ENCODE assay signal across 20 mouse cellular contexts in the genomic region with DNA sequence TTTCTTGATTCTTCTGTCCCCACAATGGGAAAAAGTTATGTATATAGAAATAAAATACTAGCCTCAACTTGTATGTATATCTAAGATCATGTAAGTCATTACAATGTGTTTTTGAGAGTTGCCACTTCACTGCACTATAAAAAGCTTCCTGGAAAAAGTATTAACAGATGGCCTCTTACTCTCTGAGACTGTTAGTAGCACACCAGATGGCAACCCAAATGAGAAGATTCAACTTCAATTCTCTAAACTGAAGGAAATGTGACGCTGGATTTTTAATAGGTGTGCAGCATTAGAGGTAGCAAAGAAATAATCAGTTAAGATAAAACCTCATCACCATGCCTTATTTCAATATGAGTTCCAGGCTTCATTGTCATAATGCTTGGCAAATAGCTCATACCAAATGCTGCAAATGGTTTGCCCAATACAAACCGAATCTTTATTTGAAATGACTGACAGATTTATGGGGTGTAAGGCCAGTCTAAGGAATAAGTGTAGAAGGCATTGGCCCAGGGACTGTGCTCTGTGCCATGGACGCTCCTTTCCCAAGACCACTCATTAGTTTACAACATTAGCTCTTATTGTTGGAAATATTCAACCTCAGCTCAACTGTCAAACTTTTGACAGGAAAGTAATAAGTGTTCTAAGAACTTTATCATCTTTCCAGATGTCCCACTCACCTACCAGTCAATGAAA. TPM values are rescaled to one million over a fixed set of nuclear protein-coding genes. Genes with fewer than 3 reads are reported as not detected.
DNase-seq lines count a peak whose midpoint lies in the region; ATAC-seq and TF ChIP-seq lines count a peak whose summit lies in the region.
"Had no signal": no experiment of that assay in that cellular context is flagged by ENCODE, and none has a peak within 500 bp of the region (broad histone marks: within the 10 kb centered on the region; RNA-seq: fewer than 3 reads in every experiment).

No protein-coding gene starts in this region.

- H3K27me3 ChIP-seq in forebrain, embryonic 15.5 days = no peaks in the 10 kb centered on the region
- no peaks in the 10 kb centered on the region for H3K27me3 ChIP-seq in forebrain, embryonic 10.5 days (ENCODE audit: poor library complexity, severe bottlenecking)
- H3K27me3 ChIP-seq in limb, embryonic 14.5 days (ENCODE audit: control insufficient read depth, insufficient read depth, low read length) = no peaks in the 10 kb centered on the region
- no peaks in the 10 kb centered on the region for H3K27me3 ChIP-seq in midbrain, embryonic 10.5 days (ENCODE audit: low read depth, poor library complexity, severe bottlenecking)
- H3K27me3 ChIP-seq: embryonic facial prominence, embryonic 13.5 days; heart, embryonic 13.5 days; hindbrain, embryonic 12.5 days had no signal

- H3K36me3 ChIP-seq in forebrain, embryonic 15.5 days = no peaks in the 10 kb centered on the region
- H3K36me3 ChIP-seq in forebrain, embryonic 10.5 days (replicated peaks) = no peaks in the 10 kb centered on the region
- H3K36me3 ChIP-seq in limb, embryonic 14.5 days (ENCODE audit: control insufficient read depth, insufficient read depth, low read length) = no peaks in the 10 kb centered on the region
- no peaks in the 10 kb centered on the region for H3K36me3 ChIP-seq in midbrain, embryonic 10.5 days
- H3K36me3 ChIP-seq: embryonic facial prominence, embryonic 13.5 days; heart, embryonic 13.5 days; hindbrain, embryonic 12.5 days had no signal

- no peak overlapping the region for H3K9ac ChIP-seq in forebrain, embryonic 15.5 days (replicated peaks)
- H3K9ac ChIP-seq in limb, embryonic 14.5 days (ENCODE audit: low read depth, low read length, severe bottlenecking) = no peak overlapping the region
- H3K9ac ChIP-seq: embryonic facial prominence, embryonic 13.5 days; heart, embryonic 13.5 days; hindbrain, embryonic 12.5 days had no signal

- TF ChIP-seq POLR2A in brain, embryonic 14.5 days (IDR thresholded peaks at IDR 0.05; ENCODE audit: borderline replicate concordance, extremely low read depth, insufficient read depth, insufficient read length, poor library complexity, severe bottlenecking) = no peak
- no peak for TF ChIP-seq POLR2A in limb, embryonic 14.5 days (IDR thresholded peaks at IDR 0.05; ENCODE audit: borderline replicate concordance, extremely low read depth, insufficient read depth, insufficient read length)

- no peak overlapping the region for H3K4me2 ChIP-seq in forebrain, embryonic 15.5 days (replicated peaks)
- H3K4me2 ChIP-seq in limb, embryonic 14.5 days (replicated peaks; ENCODE audit: low read depth, low read length, severe bottlenecking) = no peak overlapping the region
- H3K4me2 ChIP-seq: embryonic facial prominence, embryonic 13.5 days; heart, embryonic 13.5 days; hindbrain, embryonic 12.5 days had no signal

- no peaks in the 10 kb centered on the region for H3K9me3 ChIP-seq in forebrain, embryonic 15.5 days
- no peaks in the 10 kb centered on the region for H3K9me3 ChIP-seq in forebrain, embryonic 10.5 days
- no peaks in the 10 kb centered on the region for H3K9me3 ChIP-seq in limb, embryonic 14.5 days (ENCODE audit: control insufficient read depth, low read length)
- H3K9me3 ChIP-seq in midbrain, embryonic 10.5 days (replicated peaks) = no peaks in the 10 kb centered on the region
- H3K9me3 ChIP-seq: embryonic facial prominence, embryonic 13.5 days; heart, embryonic 13.5 days; hindbrain, embryonic 12.5 days had no signal

- ATAC-seq in forebrain, embryonic 15.5 days (replicated peaks) = peak; percentile 51
- ATAC-seq in limb, embryonic 14.5 days (ENCODE audit: low FRiP score, low read depth) = no peak
- ATAC-seq: hindbrain, embryonic 16.5 days; inflammation-experienced regulatory T-cells, adult 6 months; intestine, postnatal 0 days had no signal

- H3K4me3 ChIP-seq in forebrain, embryonic 15.5 days = no peak overlapping the region
- no peak overlapping the region for H3K4me3 ChIP-seq in forebrain, embryonic 10.5 days
- no peak overlapping the region for H3K4me3 ChIP-seq in limb, embryonic 14.5 days (replicated peaks; ENCODE audit: low read length)
- no peak overlapping the region for H3K4me3 ChIP-seq in midbrain, embryonic 10.5 days
- H3K4me3 ChIP-seq: embryonic facial prominence, embryonic 13.5 days; heart, embryonic 13.5 days; hindbrain, embryonic 12.5 days had no signal

- TF ChIP-seq CTCF in brain, embryonic 14.5 days (IDR thresholded peaks at IDR 0.05; ENCODE audit: borderline replicate concordance, extremely low read depth, insufficient read depth, insufficient read length) = no peak

- DNase-seq in forebrain, embryonic 10.5 days (ENCODE audit: extremely low spot score, low spot score) = no peak
- peak; percentile 49 for DNase-seq in brain, adult 2 months (ENCODE audit: low read depth, low spot score)
- peak; percentile 48 for DNase-seq in brain, embryonic 14.5 days (ENCODE audit: low read depth)
- peak; percentile 10 for DNase-seq in limb, embryonic 14.5 days (ENCODE audit: low spot score)
- no peak for DNase-seq in midbrain, embryonic 10.5 days (ENCODE audit: low spot score)
- DNase-seq: adrenal gland, adult 2 months; adrenal gland, postnatal 25 days; cerebellum, adult 11 months; cerebellum, adult 9-11 months; cerebellum, postnatal 36 days; gastrocnemius, postnatal 36 days; heart, adult 11 months; heart, postnatal 36 days had no signal

- 0 out of 2 replicates have a peak overlapping the region, but pooled peaks have one; percentile 42 for H3K27ac ChIP-seq in forebrain, embryonic 15.5 days (replicated peaks)
- H3K27ac ChIP-seq in forebrain, embryonic 10.5 days = no peak overlapping the region
- no peak overlapping the region for H3K27ac ChIP-seq in limb, embryonic 14.5 days (replicated peaks; ENCODE audit: low read depth, low read length)
- H3K27ac ChIP-seq in midbrain, embryonic 10.5 days (replicated peaks) = no peak overlapping the region
- H3K27ac ChIP-seq: embryonic facial prominence, embryonic 13.5 days; heart, embryonic 13.5 days; hindbrain, embryonic 12.5 days had no signal

- 72% methylated on average over 3 of the region's 3 CpGs for WGBS in forebrain, embryonic 15.5 days
- 88% methylated on average over 3 of the region's 3 CpGs for WGBS in forebrain, embryonic 10.5 days
- 47% methylated on average over 3 of the region's 3 CpGs for WGBS in limb, embryonic 14.5 days
- WGBS in midbrain, embryonic 10.5 days = 88% methylated on average over 3 of the region's 3 CpGs

- H3K4me1 ChIP-seq in forebrain, embryonic 15.5 days = no peaks in the 10 kb centered on the region
- no peaks in the 10 kb centered on the region for H3K4me1 ChIP-seq in forebrain, embryonic 10.5 days
- H3K4me1 ChIP-seq in limb, embryonic 14.5 days (ENCODE audit: control insufficient read depth, insufficient read depth, low read length) = no peaks in the 10 kb centered on the region
- no peaks in the 10 kb centered on the region for H3K4me1 ChIP-seq in midbrain, embryonic 10.5 days
- H3K4me1 ChIP-seq: embryonic facial prominence, embryonic 13.5 days; heart, embryonic 13.5 days; hindbrain, embryonic 12.5 days had no signal

RNA-seq across cellular contexts. Expression of a gene that starts 49.8 kb away (rescaled TPM):
- polyA plus RNA-seq in forebrain, embryonic 15.5 days (2015; fragmentation: Nextera tagmentation; extraction: Ambion mirVana) = 14.8 and 16.4 TPM in 2 replicates
- polyA plus RNA-seq in forebrain, embryonic 10.5 days (2016; fragmentation: Nextera tagmentation; extraction: Ambion mirVana) = 1.6 and 1.9 TPM in 2 replicates
- polyA plus RNA-seq in brain, embryonic 14.5 days (2012; rRNA removed) = 91.5 and 124 TPM in 2 replicates
- polyA plus RNA-seq in limb, embryonic 14.5 days (2012; rRNA removed) = 22.5 and 28.7 TPM in 2 replicates
- polyA plus RNA-seq in limb, embryonic 14.5 days (2014; fragmentation: Nextera tagmentation; extraction: Ambion mirVana) = 4.9 TPM in 2 replicates
- 1.5 and 2.4 TPM in 2 replicates for polyA plus RNA-seq in midbrain, embryonic 10.5 days (2016; fragmentation: Nextera tagmentation; extraction: Ambion mirVana)

Comparison
In these comparisons a context has a peak if more than half of its experiments do, and no peak if none do; other contexts are left out.
1. DNase-seq: peak in brain, adult 2 months (single experiment), brain, embryonic 14.5 days (single experiment) and limb, embryonic 14.5 days (single experiment); none in forebrain, embryonic 10.5 days (single experiment) and midbrain, embryonic 10.5 days (single experiment).